Mouse (Mus musculus) kidney, embryonic 16.5 days (tissue): ENCODE results near the gene 1700015F17Rik. TPM values are rescaled to one million over a fixed set of nuclear protein-coding genes. Genes with fewer than 3 reads are reported as not detected.

Experiments
- ATAC-seq: fragments of 200-750 bp; cut with Nextera tagmentation; 2 replicates; pipeline ENCODE4 v1.8.0; 2017; ENCODE audit warnings: moderate TSS enrichment; ENCODE audit not compliant: low FRiP score, low TSS enrichment
- H3K27ac ChIP-seq: fragments of 300-500 bp; sonication (generic); 2 replicates; pipeline ENCODE4 v1.5.1; 2014; ENCODE audit warnings: low read length
- H3K27me3 ChIP-seq: fragments of 300-500 bp; sonication (generic); 2 replicates; pipeline ENCODE4 v1.6.1; 2014; ENCODE audit warnings: low read length, control low read depth, mixed read lengths; ENCODE audit not compliant: insufficient read depth
- H3K36me3 ChIP-seq: fragments of 300-500 bp; sonication (generic); 2 replicates; pipeline ENCODE4 v1.6.1; 2014; ENCODE audit warnings: low read length, control low read depth, mixed read lengths; ENCODE audit not compliant: insufficient read depth
- H3K4me1 ChIP-seq: fragments of 300-500 bp; sonication (generic); 2 replicates; pipeline ENCODE4 v1.6.1; 2014; ENCODE audit warnings: low read length, control low read depth, mixed read lengths; ENCODE audit not compliant: insufficient read depth
- H3K4me2 ChIP-seq: fragments of 300-500 bp; sonication (generic); replicated peaks from 2 replicates; pipeline ENCODE4 v1.6.1; 2014; ENCODE audit warnings: low read depth, low read length
- H3K4me3 ChIP-seq: fragments of 300-500 bp; sonication (generic); 2 replicates; pipeline ENCODE4 v1.5.1; 2014; ENCODE audit warnings: mild to moderate bottlenecking, low read length
- H3K9ac ChIP-seq: fragments of 300-500 bp; sonication (generic); replicated peaks from 2 replicates; pipeline ENCODE4 v1.6.1; 2014; ENCODE audit warnings: low read length
- H3K9me3 ChIP-seq: fragments of 300-500 bp; sonication (generic); 2 replicates; pipeline ENCODE4 v1.6.1; 2016; ENCODE audit warnings: low read length, control low read depth
- WGBS: fragments of 180-500 bp; shearing (Covaris S2); extraction: QIAGEN DNeasy Blood & Tissue Kit; methylation state at CpG from one replicate; pipeline ENCODE4 v1.1.7; 2014; 5-methylcytosine and 5-hydroxymethylcytosine counted together
- polyA plus RNA-seq: library from polyadenylated mRNA; unstranded; fragments of >200 nt; fragmentation: Nextera tagmentation; extraction: Ambion mirVana; gene quantifications from 2 replicates; pipeline ENCODE4 v1.2.1, GENCODE M21; 2015

Gene 1700015F17Rik
- polyA plus RNA-seq, 1 experiment from 2014 or later: not detected

- Histone ChIP-seq H3K9me3 (no peaks in the 10 kb centered on the region), H3K36me3 (no peaks in the 10 kb centered on the region), H3K9ac (no peak overlapping the region), H3K4me1 (no peaks in the 10 kb centered on the region), H3K4me2 (no peak overlapping the region), H3K27me3 (no peaks in the 10 kb centered on the region), H3K4me3 (no peak overlapping the region), H3K27ac (no peak overlapping the region)
- ATAC-seq: no peak
- WGBS: 24% methylated on average over 3 of the region's 3 CpGs
Measured at GRCm38 (mm10) chr5:5392786-5393185, 86.2 kb downstream of the 1700015F17Rik start.

Other genes starting within 250 kb of the 1700015F17Rik start
- gene Cdk14, start 58.8 kb downstream of the 1700015F17Rik start, polyA plus RNA-seq: 10.2 and 11.4 TPM in 2 replicates
- gene Cldn12, start 35.8 kb upstream of the 1700015F17Rik start, polyA plus RNA-seq: 36.6 and 42.2 TPM in 2 replicates
- gene Gtpbp10, start 80.4 kb upstream of the 1700015F17Rik start, polyA plus RNA-seq: 31.9 and 32.4 TPM in 2 replicates
- gene Gm8773, start 94.7 kb upstream of the 1700015F17Rik start, polyA plus RNA-seq: 0.77 and 0.86 TPM in 2 replicates
- gene Cfap69, start 185.1 kb upstream of the 1700015F17Rik start, polyA plus RNA-seq: 2.8 and 4.2 TPM in 2 replicates
- gene Steap2, start 215.4 kb upstream of the 1700015F17Rik start, polyA plus RNA-seq: 25.8 and 29.1 TPM in 2 replicates